Mouse (Mus musculus) heart, embryonic 15.5 days (tissue): Measurements from ENCODE around the gene Hist2h2be. TPM values are rescaled to one million over a fixed set of nuclear protein-coding genes. Genes with fewer than 3 reads are reported as not detected.
"Not testable (repeated sequence)": the region's sequence is repeated elsewhere in the genome, so short reads cannot be mapped to it uniquely, and the experiment has no call there.

Experiments used
- ATAC-seq: fragments of 200-750 bp; cut with Nextera tagmentation; replicated peaks from 2 replicates; pipeline ENCODE4 v1.8.0; 2017; ENCODE audit warnings: low read depth, moderate TSS enrichment; ENCODE audit not compliant: insufficient number of reproducible peaks, insufficient read depth, low FRiP score
- H3K27ac ChIP-seq: fragments of 300-500 bp; sonication (generic); 2 replicates; pipeline ENCODE4 v1.5.1; 2015; ENCODE audit warnings: mild to moderate bottlenecking, inconsistent platforms
- H3K27me3 ChIP-seq: fragments of 300-500 bp; sonication (generic); 2 replicates; pipeline ENCODE4 v1.6.1; 2015; ENCODE audit warnings: inconsistent platforms
- H3K36me3 ChIP-seq: fragments of 300-500 bp; sonication (generic); 2 replicates; pipeline ENCODE4 v1.6.1; 2015; ENCODE audit warnings: mild to moderate bottlenecking, inconsistent platforms
- H3K4me1 ChIP-seq: fragments of 300-500 bp; sonication (generic); replicated peaks from 2 replicates; pipeline ENCODE4 v1.6.1; 2015; ENCODE audit warnings: inconsistent platforms
- H3K4me2 ChIP-seq: fragments of 300-500 bp; sonication (generic); 2 replicates; pipeline ENCODE4 v1.6.1; 2015; ENCODE audit warnings: inconsistent platforms, mild to moderate bottlenecking, moderate library complexity
- H3K4me3 ChIP-seq: fragments of 300-500 bp; sonication (generic); 2 replicates; pipeline ENCODE4 v1.5.1; 2015; ENCODE audit warnings: mild to moderate bottlenecking, inconsistent platforms
- H3K9ac ChIP-seq: fragments of 300-500 bp; sonication (generic); 2 replicates; pipeline ENCODE4 v1.6.1; 2015; ENCODE audit warnings: mild to moderate bottlenecking, inconsistent platforms
- H3K9me3 ChIP-seq: fragments of 300-500 bp; sonication (generic); replicated peaks from 2 replicates; pipeline ENCODE4 v1.6.1; 2016; ENCODE audit warnings: inconsistent platforms
- WGBS: fragments of 180-500 bp; shearing (Covaris S2); methylation state at CpG from one replicate; pipeline ENCODE4 v1.1.7; 2015; ENCODE audit warnings: mixed read lengths; 5-methylcytosine and 5-hydroxymethylcytosine counted together
- polyA plus RNA-seq: library from polyadenylated mRNA; unstranded; fragments of >200 nt; fragmentation: Nextera tagmentation; extraction: Ambion mirVana; gene quantifications from 2 replicates; pipeline ENCODE4 v1.2.1, GENCODE M21; 2015

Gene Hist2h2be
- polyA plus RNA-seq, 1 experiment from 2014 or later = 8.1 TPM

GRCm38 (mm10) chr3:96243921-96244572 is 23.1 kb downstream of the Hist2h2be start:
- peak overlapping the region; percentile 73 for H3K4me2 ChIP-seq
- WGBS = 76% methylated on average over 7 of the region's 7 CpGs
- H3K36me3 ChIP-seq = no peaks in the 10 kb centered on the region
- peak overlapping the region; percentile 96 for H3K27ac ChIP-seq
- H3K27me3 ChIP-seq = no peaks in the 10 kb centered on the region
- peak overlapping the region; percentile 50; the same call in 1 of the 2 replicates for H3K4me3 ChIP-seq
- peak overlapping the region; percentile 66; the same call in 1 of the 2 replicates for H3K9ac ChIP-seq
- no peaks in the 10 kb centered on the region for H3K9me3 ChIP-seq
- peaks cover 35% of the 10 kb centered on the region for H3K4me1 ChIP-seq
- ATAC-seq = no peak

DNA sequence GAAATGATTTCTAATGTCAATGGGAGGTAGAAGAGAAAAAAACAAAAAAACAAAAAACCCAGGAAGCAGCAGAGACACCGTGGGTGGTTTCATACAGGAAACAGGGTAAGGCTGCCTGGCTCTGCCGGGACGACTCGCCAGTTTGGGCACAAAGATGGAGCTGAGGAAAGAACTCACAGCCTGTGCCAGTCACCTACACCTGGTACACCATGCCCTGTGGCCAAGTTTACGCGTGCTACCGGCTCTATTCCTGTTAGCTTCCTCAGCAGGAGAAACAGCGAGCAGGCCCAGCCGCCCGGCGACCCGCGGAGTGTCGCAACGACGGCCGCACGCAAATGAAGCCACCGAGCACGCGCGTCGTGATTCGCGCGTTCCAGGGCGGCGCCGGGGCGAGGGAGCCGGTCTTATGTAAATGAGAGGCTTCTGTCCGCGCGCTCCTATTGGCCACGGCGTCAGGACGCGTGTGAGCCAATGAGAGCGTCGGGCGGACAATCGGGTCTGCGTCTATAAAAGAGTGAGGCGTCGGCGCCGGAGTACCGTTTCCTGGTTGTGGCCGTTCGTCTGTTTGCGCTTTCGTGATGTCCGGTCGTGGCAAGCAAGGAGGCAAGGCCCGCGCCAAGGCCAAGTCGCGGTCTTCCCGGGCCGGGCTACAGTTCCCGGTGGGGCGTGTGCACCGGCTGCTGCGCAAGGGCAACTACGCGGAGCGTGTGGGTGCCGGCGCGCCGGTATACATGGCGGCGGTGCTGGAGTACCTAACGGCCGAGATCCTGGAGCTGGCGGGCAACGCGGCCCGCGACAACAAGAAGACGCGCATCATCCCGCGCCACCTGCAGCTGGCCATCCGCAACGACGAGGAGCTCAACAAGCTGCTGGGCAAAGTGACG is 24.3 kb downstream of the Hist2h2be start, which contains the start of gene Hist2h2aa1:
TSS of gene Hist2h2aa1 (plus strand) at position 495 of the 884 bp plus-strand sequence.
- not testable (repeated sequence) for H3K9me3 ChIP-seq

DNA sequence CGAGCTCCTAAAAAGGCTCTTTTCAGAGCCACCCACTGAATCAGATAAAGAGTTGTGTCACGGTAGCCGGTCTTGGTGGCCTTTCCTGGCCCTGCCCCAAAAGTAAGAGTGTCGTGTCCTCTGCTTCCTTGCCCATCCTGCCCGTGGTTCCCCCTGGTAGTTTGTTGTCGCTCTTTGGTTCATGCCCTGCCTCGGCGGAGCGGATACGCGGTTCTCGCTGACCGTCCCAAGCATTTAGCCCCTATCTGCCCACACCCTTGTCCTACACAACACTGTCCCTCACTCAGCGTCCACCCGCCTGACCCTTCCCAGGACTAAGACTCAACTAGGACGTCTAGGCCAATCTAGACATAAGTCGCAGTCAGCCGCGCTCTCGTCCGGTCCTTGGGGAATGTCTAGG is 25.1 kb downstream of the Hist2h2be start:
- H3K27me3 ChIP-seq, H3K9ac ChIP-seq, H3K9me3 ChIP-seq, H3K36me3 ChIP-seq: not testable (repeated sequence)
- 0% methylated on average over 10 of the region's 21 CpGs for WGBS
- peak overlapping the region; percentile 43; the same call in 1 of the 2 replicates for H3K4me2 ChIP-seq
- peaks cover 35% of the 10 kb centered on the region for H3K4me1 ChIP-seq
- peak overlapping the region; percentile 41 for H3K4me3 ChIP-seq
- ATAC-seq = peak; percentile 1
- H3K27ac ChIP-seq = peak overlapping the region; percentile 77

More for the DNA sequence above, 24.3 kb downstream of the Hist2h2be start, which contains the start of gene Hist2h2aa1:
- Histone ChIP-seq H3K4me3 (peak within 1 kb of the TSS; percentile 50), H3K4me2 (peak within 1 kb of the TSS; percentile 73), H3K9ac (peak within 1 kb of the TSS; percentile 66), H3K27ac (peak within 1 kb of the TSS; percentile 96), H3K4me1 (peaks cover 37% of the 10 kb centered on the region)
- ATAC-seq = peak; percentile 87
- not testable (repeated sequence) for H3K27me3 ChIP-seq, H3K36me3 ChIP-seq
- under 1% methylated on average over 41 of the region's 88 CpGs for WGBS

DNA sequence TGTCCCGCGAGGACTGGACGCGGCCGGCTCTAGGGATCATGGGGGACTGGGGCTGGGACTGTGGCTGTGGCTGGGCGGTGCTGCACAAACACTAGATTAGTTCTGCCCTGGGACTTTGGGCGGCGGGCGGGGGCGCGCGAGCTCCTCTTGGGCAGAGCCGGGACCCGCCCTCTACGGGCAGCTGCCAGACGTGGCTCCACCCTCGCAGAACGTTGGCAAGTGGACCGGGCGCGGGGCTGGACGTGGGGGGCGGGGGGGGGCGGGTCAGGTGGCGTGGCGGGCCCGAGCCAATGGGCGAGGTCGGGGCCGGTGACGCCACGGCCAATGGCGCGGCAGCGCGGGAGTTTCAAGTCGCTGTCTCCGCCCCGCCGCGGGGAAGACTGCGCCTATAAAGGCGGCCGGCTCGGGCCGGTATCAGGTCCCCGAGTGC is 25.5 kb downstream of the Hist2h2be start, which contains the start of gene Hist2h3c1:
TSS of gene Hist2h3c1 (plus strand) at position 259 of the 430 bp plus-strand sequence.
- H3K36me3 ChIP-seq, H3K27me3 ChIP-seq, H3K9me3 ChIP-seq: not testable (repeated sequence)
- H3K9ac ChIP-seq = peak within 1 kb of the TSS; percentile 50
- peak; percentile 91 for ATAC-seq
- H3K4me2 ChIP-seq = peak within 1 kb of the TSS; percentile 60
- WGBS = 0% methylated on average over 9 of the region's 47 CpGs
- H3K4me3 ChIP-seq = peak within 1 kb of the TSS; percentile 47
- peaks cover 35% of the 10 kb centered on the region for H3K4me1 ChIP-seq
- peak within 1 kb of the TSS; percentile 77 for H3K27ac ChIP-seq

GRCm38 (mm10) chr3:96247356-96248140 is 26.6 kb downstream of the Hist2h2be start:
- H3K9ac ChIP-seq = peak overlapping the region; percentile 50
- no peaks in the 10 kb centered on the region for H3K27me3 ChIP-seq
- peak overlapping the region; percentile 27; the same call in 1 of the 2 replicates for H3K27ac ChIP-seq
- ATAC-seq = no peak
- H3K36me3 ChIP-seq = no peaks in the 10 kb centered on the region
- H3K9me3 ChIP-seq = no peaks in the 10 kb centered on the region
- 9% methylated on average over 11 of the region's 11 CpGs for WGBS
- peaks cover 35% of the 10 kb centered on the region for H3K4me1 ChIP-seq
- peak overlapping the region; percentile 47 for H3K4me3 ChIP-seq
- peak overlapping the region; percentile 60 for H3K4me2 ChIP-seq

DNA sequence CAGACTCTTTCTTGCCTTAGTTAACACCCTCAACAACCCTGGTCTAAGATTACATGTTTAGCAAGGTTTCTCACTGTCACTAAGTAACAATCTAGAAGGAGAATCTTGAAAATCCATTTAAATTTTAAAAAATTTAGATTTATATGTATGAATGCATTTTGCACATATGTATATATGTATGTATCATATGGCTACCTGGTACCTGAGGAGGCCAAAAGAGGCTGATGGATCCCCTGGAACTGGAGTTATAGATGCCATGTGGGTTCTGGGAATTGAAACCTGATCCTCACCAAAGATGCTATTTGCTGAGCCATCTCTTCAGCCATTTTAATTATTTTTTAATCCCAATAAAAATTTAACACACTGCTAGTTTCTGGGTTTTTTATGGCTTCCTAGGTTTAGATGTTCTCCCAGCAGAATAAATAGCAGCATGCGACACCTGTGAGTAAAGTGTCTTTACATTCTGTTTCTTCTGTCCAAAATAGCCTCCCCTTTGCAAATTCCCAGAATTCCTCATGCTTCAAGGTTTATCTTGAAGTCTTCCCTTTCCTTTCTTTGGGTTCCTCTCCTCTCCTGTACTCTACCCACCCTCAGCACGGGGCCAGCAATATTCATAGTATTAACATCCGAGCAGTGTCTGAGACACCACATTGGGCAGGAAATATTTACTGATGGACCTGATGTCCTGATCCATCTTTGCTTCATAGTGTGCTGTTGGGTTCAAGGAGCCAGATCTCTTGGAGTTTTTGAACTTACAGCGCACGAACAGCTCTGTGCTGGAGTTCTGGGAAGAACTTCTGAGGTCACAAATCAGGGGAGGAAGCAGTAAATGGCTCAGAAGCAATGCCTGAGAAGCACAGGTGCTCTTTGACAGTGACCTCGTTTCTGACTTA is 27.5 kb downstream of the Hist2h2be start:
- Histone ChIP-seq H3K4me3 (peak overlapping the region; percentile 47), H3K9ac (peak overlapping the region; percentile 18; the same call in 1 of the 2 replicates), H3K4me2 (peak overlapping the region; percentile 60), H3K36me3 (no peaks in the 10 kb centered on the region), H3K9me3 (no peaks in the 10 kb centered on the region), H3K27ac (peak overlapping the region; percentile 4), H3K27me3 (no peaks in the 10 kb centered on the region), H3K4me1 (peaks cover 32% of the 10 kb centered on the region)
- ATAC-seq = no peak
- 44% methylated on average over 6 of the region's 6 CpGs for WGBS

DNA sequence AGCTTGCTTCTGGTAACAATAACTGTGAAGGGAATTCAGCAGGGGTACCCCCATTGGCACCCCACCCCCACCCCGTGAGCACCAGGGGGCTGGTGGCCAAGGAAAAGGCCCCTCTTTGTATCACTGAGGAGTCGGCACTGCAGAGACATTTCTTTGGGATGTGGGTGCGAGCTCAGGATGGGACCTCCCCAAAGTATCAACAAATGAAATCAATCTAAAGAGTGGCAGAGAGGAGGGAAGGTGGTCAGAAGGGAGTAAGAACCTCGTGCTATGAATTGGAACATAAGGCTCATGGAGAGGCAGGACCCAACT is 28.1 kb downstream of the Hist2h2be start:
- Histone ChIP-seq H3K27ac (peak overlapping the region; percentile 4; the same call in 1 of the 2 replicates), H3K4me2 (peak overlapping the region; percentile 60), H3K4me3 (0 out of 2 replicates have a peak overlapping the region, but pooled peaks have one; percentile 47), H3K9me3 (no peaks in the 10 kb centered on the region), H3K4me1 (peaks cover 26% of the 10 kb centered on the region), H3K36me3 (no peaks in the 10 kb centered on the region), H3K27me3 (no peaks in the 10 kb centered on the region), H3K9ac (peak overlapping the region; percentile 18; the same call in 1 of the 2 replicates)
- WGBS = 51% methylated on average over 4 of the region's 4 CpGs
- ATAC-seq = no peak

- ATAC-seq = no peak
- Histone ChIP-seq H3K4me2 (no peak overlapping the region), H3K9ac (no peak overlapping the region), H3K27ac (no peak overlapping the region), H3K36me3 (no peaks in the 10 kb centered on the region), H3K4me1 (peaks cover 22% of the 10 kb centered on the region), H3K4me3 (no peak overlapping the region), H3K9me3 (no peaks in the 10 kb centered on the region), H3K27me3 (no peaks in the 10 kb centered on the region)
- WGBS = 71% methylated on average over 3 of the region's 3 CpGs
These were observed 30.0 kb downstream of the Hist2h2be start for GRCm38 (mm10) chr3:96250890-96251289.

DNA sequence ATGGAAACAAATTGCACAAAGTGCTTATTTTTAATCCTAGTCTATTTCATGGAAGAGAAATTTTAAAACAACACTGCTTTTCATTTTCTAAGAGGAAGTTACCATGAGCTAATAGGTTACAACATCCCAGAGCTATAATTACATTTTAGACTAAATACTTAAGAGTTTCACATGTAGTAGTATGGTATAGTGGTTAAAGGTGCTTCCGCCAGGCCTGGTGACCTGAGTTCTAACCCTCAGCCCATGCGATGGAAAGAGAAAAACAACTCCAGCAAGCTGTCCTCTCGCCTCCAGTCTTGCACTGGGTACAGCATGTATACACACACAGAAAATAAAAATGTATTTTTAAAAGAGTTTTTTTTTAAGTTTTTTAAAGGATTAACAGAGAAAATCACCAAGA is 30.9 kb downstream of the Hist2h2be start:
- no peak overlapping the region for H3K9ac ChIP-seq
- H3K4me1 ChIP-seq = peaks cover 25% of the 10 kb centered on the region
- no peaks in the 10 kb centered on the region for H3K27me3 ChIP-seq
- no peaks in the 10 kb centered on the region for H3K9me3 ChIP-seq
- no peak overlapping the region for H3K27ac ChIP-seq
- ATAC-seq = no peak
- no peak overlapping the region for H3K4me3 ChIP-seq
- 86% methylated on average over 3 of the region's 3 CpGs for WGBS
- no peak overlapping the region for H3K4me2 ChIP-seq
- H3K36me3 ChIP-seq = no peaks in the 10 kb centered on the region

- H3K27ac ChIP-seq = no peak overlapping the region
- H3K4me2 ChIP-seq = no peak overlapping the region
- no peaks in the 10 kb centered on the region for H3K27me3 ChIP-seq
- no peaks in the 10 kb centered on the region for H3K36me3 ChIP-seq
- H3K9ac ChIP-seq = no peak overlapping the region
- ATAC-seq = no peak
- no peaks in the 10 kb centered on the region for H3K9me3 ChIP-seq
- WGBS = 27% methylated on average over 10 of the region's 10 CpGs
- 0 out of 2 replicates have a peak, but pooled peaks cover 8% of the 10 kb centered on the region for H3K4me1 ChIP-seq
- H3K4me3 ChIP-seq = no peak overlapping the region
These were observed 33.9 kb downstream of the Hist2h2be start for GRCm38 (mm10) chr3:96254683-96255355.
